Mouse (Mus musculus) spleen, postnatal 4 days (tissue): ENCODE measurements at regions not wholly inside any gene's neighbourhood (a gene's known extent, or its start where the extent isn't known, plus 50 kb on each side); places are given as distances from the start of the nearest gene placed in this dataset.

Source experiments
- DNase-seq, 2 experiments: peaks; one replicate each; pipeline ENCODE4 v3.0.0; 2022; ENCODE audit warnings: low spot score in 2 of 2

DNA sequence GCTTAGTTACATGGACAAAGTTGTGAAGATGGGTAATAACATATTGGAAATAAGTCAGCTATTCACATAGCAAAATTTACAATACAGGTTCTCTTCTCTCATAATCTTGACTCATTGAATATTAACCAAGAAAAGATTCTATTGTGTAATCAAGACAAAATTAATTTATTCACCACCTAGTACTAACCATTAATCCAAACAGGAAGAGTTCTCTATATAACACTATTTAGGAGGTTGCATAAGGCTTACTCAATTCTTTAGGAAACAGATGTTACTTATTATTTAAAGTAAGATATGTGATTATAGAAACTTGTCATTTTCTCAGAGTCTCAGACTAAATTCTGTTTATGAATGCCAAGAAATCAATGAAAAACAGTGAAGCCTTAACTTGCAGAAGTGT is 600.4 kb upstream of the Tusc1 start:
- DNase-seq: no peak

- DNase-seq: no peak
Measured at GRCm38 (mm10) chr4:93927117-93927516, 591.8 kb upstream of the Tusc1 start.

DNA sequence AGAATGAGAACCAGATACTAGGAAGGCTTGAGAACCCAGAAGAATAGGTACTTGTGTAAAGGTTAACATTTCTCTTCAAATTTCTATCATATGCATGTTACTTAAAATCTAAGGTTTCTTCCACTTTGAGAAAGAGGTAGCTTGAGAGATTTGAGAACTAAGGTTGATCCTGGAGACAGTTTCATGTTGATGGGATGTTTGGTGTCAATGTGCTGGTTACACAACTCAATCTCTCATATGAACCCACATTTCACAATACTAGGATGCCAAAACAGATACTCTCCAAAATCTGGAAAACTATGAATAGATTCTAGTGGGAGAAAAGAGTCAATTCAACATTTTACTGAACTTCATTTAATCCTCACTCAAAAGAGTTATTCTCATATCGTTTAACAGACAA is 589.1 kb upstream of the Tusc1 start:
- DNase-seq: no peak

DNA sequence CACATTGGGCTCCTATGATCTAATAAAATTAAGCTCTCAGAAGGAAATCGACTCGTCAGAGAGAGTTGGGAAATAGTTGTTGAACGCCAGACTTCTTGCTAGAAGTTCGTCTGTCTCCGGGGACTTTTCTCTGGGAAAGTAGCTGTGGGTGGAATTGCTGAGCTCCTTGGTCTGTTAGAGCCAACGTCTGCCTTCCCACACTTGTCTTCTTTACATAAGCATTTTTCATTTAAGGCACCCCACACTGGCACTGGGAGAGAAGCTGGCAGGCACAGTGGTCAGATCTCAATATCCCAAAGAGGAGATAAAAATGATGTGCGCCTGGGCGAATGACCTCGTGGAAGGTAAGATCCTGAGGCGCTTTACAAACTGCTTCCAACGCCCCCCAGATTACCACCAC is 551.3 kb upstream of the Tusc1 start:
- DNase-seq: no peak

GRCm38 (mm10) chr4:93881318-93881717 is 546.0 kb upstream of the Tusc1 start:
- no peak for DNase-seq

GRCm38 (mm10) chr4:93879351-93879872 is 544.1 kb upstream of the Tusc1 start:
- no peak for DNase-seq

- DNase-seq: no peak
Measured at GRCm38 (mm10) chr4:93873271-93873670, 538.0 kb upstream of the Tusc1 start.

DNA sequence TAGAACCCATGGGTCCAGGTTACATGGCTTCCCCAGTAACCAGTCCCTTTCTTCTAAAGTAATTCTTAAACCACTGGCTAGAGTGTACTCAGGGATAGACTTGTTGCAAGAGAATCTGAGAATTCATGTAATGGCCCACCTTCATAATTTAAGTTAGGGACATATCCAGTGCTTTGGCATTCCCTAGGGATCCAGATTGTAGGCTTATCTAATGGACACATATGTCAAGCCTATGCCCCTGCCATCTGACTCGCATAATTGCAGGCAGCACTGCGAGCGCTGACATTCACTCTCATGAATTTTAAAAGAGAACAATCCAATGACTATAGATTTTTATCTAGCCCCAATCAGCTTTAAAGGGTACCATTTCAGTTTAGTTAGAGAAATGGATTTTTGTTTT is 518.1 kb upstream of the Tusc1 start:
- DNase-seq: no peak

GRCm38 (mm10) chr4:93849178-93849577 is 513.9 kb upstream of the Tusc1 start:
- DNase-seq: no peak

DNA sequence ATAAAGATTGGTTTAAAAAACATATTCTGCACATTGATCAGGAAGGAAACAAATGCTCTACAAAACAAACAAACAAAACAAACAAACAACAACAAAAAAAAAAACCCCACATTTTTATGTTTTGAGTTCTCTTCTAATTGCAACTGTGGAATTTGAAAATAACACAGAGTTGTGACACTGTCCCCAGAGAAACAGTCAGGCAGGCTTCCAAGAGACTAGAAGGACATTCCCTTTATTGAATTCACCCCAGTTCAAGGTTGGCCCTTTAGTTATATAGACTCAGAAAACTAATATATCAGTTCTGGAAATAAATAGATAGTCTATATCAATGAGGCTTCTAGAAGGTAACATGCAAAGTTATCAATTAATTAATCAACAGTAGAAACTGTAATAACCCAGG is 495.4 kb upstream of the Tusc1 start:
- DNase-seq: no peak

GRCm38 (mm10) chr4:93793104-93793503 is 457.8 kb upstream of the Tusc1 start:
- DNase-seq: no peak

DNA sequence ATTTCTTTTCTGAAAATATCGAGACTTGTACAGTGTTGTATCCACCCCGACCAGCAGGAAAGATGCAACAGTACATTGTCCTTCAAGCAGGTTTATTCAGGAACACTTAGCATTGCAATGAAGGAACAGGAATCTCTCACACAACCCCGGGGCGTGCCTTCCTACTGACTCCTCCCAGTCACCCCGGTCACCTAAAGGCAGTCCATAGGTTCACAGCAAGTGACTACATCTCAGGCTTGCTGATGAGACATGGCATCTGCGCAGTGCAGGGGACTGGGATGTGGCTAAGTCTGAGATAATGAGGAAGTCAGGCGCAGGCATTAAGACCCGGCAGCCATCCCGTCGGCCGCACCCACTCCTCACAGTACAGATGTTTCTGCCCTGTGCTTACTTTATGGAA is 454.8 kb upstream of the Tusc1 start:
- DNase-seq: no peak

GRCm38 (mm10) chr4:93754497-93754896 is 419.2 kb upstream of the Tusc1 start:
- no peak for DNase-seq

DNA sequence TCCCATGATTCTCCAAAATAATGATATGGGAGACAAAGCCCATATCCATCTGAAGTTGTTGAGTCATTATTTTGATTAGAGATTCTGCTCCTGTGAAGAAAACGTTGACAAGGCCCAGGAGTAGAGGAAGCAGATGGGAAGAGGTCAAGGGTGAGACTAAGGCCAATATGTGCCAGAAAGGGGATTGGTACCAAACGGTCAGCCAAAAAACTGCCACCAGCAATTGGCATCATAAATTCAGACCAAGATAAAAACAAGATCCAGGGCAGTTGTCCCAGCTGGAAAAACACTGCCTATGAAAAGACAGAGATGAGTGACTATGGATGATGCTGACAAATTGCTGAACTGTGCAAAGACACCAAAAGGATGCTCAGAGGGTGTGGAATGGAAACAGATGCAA is 411.0 kb upstream of the Tusc1 start:
- no peak for DNase-seq

DNA sequence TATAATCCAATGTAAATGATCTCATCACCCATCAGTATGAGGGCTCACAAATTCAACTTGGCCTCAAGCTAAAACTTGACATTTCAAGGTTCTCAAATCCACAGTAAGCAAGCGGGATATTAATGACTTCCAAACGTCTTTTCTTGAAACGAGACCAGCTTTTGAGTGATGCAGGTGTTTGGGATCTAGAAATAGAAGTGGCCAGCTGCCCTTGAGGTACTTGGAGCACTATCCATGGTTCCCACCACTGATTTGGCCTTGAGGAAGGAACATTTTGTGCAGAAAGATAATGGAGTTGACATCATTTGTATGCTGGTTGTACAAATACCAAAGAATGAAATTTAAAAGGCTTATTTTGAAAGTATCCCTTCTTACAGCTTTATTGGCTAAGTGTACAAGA is 378.4 kb upstream of the Tusc1 start:
- no peak for DNase-seq

DNA sequence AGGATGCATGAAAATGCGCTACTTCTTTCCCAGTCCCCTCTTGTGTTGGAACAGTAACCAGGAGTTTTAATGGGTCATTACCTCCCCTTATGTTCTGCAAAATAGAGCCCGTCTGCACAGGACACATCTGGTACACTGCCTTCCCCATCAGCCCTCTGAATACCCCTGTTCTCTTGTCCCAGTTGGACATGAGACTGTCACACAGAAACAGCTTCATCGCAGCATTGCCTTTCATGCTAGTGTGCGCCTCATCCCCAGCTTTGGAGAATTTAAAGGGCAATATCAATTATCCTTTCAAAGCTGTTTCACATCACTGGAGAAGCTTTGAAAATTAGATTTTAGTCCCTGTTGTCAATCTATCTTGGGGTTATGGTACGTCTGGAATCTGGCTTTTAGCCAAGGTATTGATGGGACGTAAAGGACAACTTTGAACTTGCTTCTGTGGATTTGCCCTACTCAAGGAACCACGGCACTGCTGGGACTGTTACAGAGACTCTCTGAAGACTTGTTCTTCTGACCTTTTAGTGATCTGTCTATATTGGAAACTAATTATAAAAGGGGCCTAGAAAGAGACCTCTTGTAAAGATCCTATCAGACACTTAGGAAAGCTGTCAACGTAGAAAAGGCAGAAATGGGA is 341.2 kb upstream of the Tusc1 start:
- DNase-seq: no peak

DNA sequence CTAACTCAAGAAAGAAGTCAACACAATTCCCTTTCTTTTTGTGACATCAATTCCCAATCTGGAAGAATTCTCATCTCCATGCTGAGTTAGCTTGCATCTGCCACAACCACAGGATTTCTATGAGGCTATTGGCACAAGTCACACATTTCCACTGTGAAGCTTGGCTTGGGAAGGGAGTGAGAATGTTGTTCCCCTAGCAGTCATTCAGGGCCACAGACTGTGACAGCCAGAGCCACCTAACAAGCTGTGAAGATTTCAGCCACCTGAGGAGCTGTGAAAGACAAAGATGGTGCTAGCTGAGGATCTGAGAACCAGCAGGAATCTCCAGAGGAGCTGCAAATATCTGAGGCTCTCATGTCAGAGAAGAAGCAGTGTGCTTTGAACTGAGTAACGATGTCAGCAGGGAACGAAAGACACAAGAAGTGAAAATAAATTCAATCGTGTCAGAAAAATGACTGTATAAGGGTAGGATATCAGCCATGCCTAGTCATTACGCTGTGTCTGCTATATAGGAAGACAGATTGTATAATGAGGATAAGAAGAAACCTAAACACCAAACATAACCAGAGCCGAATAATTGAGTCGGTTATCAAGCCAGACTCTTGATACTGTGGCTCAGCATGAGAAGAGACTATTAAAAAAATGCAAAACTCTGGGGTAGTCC is 340.6 kb upstream of the Tusc1 start:
- DNase-seq: no peak

DNA sequence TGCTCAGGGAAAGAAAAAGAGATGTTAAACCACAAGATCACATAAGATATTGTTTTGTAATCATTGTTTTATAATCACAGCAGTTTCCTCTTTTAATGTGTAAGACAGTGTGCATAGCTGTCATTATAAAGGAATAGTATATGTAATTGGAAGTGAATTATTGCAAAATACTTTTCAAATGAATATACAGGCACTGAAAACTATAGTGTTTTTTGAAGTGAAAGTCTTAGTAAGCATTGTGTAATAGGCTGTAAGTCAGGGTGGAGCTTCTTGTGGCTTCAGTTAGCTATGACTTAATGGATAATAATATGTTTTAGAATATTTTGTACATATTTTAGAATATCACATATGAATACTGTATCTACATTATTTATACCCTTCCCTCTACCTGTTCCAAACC is 333.7 kb upstream of the Tusc1 start:
- no peak for DNase-seq

DNA sequence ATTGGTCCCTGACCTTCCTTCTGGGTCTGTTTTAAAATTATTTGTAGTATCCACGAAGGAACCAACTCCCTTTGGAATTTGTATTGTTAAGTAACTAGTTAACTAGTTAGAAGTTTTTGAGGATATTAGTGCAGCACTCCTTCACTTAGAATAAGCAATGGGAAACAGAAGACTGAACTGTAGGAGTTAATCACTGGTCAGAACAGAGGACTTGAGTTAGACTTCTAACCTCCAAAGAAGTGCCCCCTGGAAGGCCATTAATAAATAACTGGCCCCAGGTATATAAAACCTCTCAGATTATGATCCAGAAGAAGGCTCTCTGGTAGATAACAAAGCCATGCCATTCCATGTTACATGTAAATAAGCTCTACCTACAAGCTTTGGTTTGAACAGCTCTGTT is 329.0 kb upstream of the Tusc1 start:
- DNase-seq: no peak

DNA sequence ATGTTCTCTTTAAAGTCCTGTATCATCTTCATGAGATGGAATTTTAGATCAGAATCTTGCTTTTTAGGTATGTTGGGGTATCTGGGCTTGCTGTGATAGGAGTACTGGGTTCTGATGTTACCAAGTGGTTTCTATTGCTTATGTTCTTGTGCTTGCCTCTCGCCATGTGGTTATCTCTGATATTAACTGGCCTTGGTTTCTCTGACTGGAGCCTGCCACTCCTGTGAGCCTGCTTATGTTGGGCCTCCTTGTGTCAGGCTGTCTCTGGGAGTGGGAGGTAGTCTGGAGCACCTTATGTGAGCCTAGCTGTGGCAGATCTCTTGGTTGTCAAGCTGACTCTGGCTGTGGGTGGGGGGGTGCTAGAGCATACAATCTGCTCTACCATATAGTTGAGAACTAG is 302.9 kb upstream of the Tusc1 start:
- no peak for DNase-seq

- no peak for DNase-seq
Measured at GRCm38 (mm10) chr4:93598474-93598873, 263.2 kb upstream of the Tusc1 start.

DNA sequence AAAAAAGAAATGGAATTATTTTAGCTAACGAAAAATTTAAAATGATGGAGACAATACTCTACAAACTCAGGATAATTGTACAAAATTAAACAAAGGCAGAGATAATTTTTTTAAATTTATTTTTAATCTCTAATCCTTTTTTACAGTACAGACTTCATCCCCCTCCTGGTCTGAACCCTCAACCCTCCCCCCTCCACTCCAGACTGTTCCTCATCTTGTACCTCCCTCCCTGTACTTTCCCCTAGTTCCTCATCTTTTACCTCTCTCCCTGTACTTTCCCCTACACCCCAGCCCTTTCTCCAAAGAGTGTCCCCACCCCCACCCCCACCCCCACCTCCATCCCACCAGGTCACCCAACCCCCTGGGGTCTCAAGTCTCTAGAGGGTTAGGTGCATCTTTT is 249.0 kb upstream of the Tusc1 start:
- DNase-seq: no peak

- DNase-seq: peak in 1 of 2 experiments; percentile 24
Measured at GRCm38 (mm10) chr4:93583670-93584303, 248.5 kb upstream of the Tusc1 start.
